Mouse (Mus musculus) liver, embryonic 11.5 days (tissue): Measurements from ENCODE around the gene Sav1. TPM values are rescaled to one million over a fixed set of nuclear protein-coding genes. Genes with fewer than 3 reads are reported as not detected.

Experiments
- ATAC-seq: fragments of 200-750 bp; cut with Nextera tagmentation; replicated peaks from 2 replicates; pipeline ENCODE4 v1.8.0; 2017; ENCODE audit warnings: moderate number of reproducible peaks, mild to moderate bottlenecking, moderate TSS enrichment, moderate library complexity; ENCODE audit not compliant: low FRiP score
- DNase-seq: peaks from one replicate; pipeline ENCODE4 v3.0.0-alpha.2; 2017; ENCODE audit warnings: low spot score
- H3K27ac ChIP-seq: fragments of 300-500 bp; sonication (generic); 2 replicates; pipeline ENCODE4 v1.5.1; 2014; ENCODE audit warnings: mild to moderate bottlenecking, low read depth, low read length, control low read depth
- H3K27me3 ChIP-seq: fragments of 300-500 bp; sonication (generic); replicated peaks from 2 replicates; pipeline ENCODE4 v1.6.1; 2014; ENCODE audit warnings: low read length, mixed read lengths; ENCODE audit not compliant: control insufficient read depth, insufficient read depth
- H3K36me3 ChIP-seq: fragments of 300-500 bp; sonication (generic); 2 replicates; pipeline ENCODE4 v1.6.1; 2014; ENCODE audit warnings: mild to moderate bottlenecking, low read length, moderate library complexity, mixed read lengths; ENCODE audit not compliant: control insufficient read depth, insufficient read depth
- H3K4me1 ChIP-seq: fragments of 300-500 bp; sonication (generic); replicated peaks from 2 replicates; pipeline ENCODE4 v1.6.1; 2014; ENCODE audit warnings: low read length, mixed read lengths; ENCODE audit not compliant: control insufficient read depth, insufficient read depth
- H3K4me2 ChIP-seq: fragments of 300-500 bp; sonication (generic); 2 replicates; pipeline ENCODE4 v1.6.1; 2014; ENCODE audit warnings: mild to moderate bottlenecking, control low read depth, moderate library complexity
- H3K4me3 ChIP-seq: fragments of 300-500 bp; sonication (generic); 2 replicates; pipeline ENCODE4 v1.5.1; 2014; ENCODE audit warnings: low read depth, low read length, control low read depth
- H3K9ac ChIP-seq: fragments of 300-500 bp; sonication (generic); 2 replicates; pipeline ENCODE4 v1.6.1; 2014; ENCODE audit warnings: low read depth, low read length, control low read depth
- H3K9me3 ChIP-seq: fragments of 300-500 bp; sonication (generic); 2 replicates; pipeline ENCODE4 v1.6.1; 2016; ENCODE audit warnings: low read length, inconsistent platforms, mixed read lengths; ENCODE audit not compliant: control insufficient read depth
- WGBS: fragments of 180-500 bp; shearing (Covaris S2); extraction: QIAGEN DNeasy Blood & Tissue Kit; methylation state at CpG from one replicate; pipeline ENCODE4 v1.1.7; 2014; 5-methylcytosine and 5-hydroxymethylcytosine counted together
- polyA plus RNA-seq: library from polyadenylated mRNA; unstranded; fragments of >200 nt; fragmentation: Nextera tagmentation; extraction: Ambion mirVana; gene quantifications from 2 replicates; pipeline ENCODE4 v1.2.1, GENCODE M21; 2014

The Sav1 gene
- 8.4 and 9.1 TPM in 2 replicates for polyA plus RNA-seq

DNA sequence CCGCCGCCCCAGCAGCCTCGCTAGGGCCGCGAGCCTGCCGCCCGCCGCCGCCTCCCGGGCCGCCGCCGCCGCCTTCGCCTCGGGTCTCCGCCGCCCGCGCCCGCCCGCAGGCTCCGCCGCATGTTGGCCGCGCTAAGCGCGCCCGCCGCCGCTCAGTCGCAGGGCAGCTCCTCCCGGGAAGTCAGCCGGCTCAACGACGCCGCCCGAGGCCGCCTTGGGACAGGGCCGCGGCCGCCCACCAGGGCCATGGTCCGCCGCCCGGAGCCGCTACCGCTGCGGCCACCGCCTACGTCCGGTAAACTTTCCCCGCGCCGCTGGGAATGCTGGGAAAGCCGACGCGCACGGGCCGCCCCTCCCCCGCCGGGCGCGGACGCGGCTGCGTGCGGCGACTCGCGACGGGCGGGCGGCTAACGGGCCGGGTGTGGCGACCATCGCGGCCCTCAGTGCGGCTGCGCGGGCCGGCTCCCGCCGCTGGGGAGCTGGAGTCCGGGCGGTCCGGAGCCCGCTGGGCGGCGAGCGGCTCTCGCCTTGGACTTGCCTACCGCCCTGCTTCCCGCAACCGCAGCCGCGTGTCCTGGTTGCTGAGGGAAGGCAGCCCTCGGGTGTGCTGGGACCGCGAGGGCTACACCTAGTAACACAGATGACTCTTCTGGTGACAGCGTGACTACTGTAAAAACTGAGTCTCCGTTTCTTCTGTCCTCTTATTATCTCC is at the start of gene Sav1:
Gene Sav1, minus strand, starts transcription at position 217 of the 712 bp plus-strand sequence.
- peak; percentile 92 for ATAC-seq
- Histone ChIP-seq H3K4me2 (peak within 1 kb of the TSS; percentile 80), H3K4me1 (peaks cover 9% of the 10 kb centered on the region; the same call in 1 of the 2 replicates), H3K4me3 (peak within 1 kb of the TSS; percentile 96), H3K27me3 (no peaks in the 10 kb centered on the region), H3K36me3 (peaks cover 11% of the 10 kb centered on the region; the same call in 1 of the 2 replicates), H3K9me3 (no peaks in the 10 kb centered on the region), H3K27ac (peak within 1 kb of the TSS; percentile 90), H3K9ac (peak within 1 kb of the TSS; percentile 98)
- under 1% methylated on average over 100 of the region's 102 CpGs for WGBS
- DNase-seq = peak; percentile 85

DNA sequence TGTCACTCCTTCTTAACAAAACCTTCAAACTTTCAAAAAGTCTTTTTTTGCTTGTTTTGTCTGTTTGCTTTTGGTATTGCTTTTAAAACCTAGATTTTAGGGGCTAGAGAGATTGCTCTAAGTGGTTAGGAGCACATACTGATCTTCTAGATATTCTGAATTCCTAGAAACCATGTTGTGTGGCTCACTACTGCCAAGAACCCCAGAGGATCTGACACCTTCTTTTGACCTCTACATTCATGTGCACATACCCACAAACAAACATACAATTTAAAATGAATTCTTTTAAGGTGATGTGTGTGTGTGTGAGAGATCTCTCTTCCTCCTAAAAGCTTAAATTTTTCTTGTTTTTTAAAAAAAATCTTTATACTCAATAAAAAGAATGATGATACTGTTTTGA is 39.4 kb upstream of the Sav1 start:
- no peaks in the 10 kb centered on the region for H3K9me3 ChIP-seq
- ATAC-seq (no peak), DNase-seq (no peak)
- no peak overlapping the region for H3K9ac ChIP-seq
- H3K27me3 ChIP-seq = no peaks in the 10 kb centered on the region
- H3K4me3 ChIP-seq = no peak overlapping the region
- no peak overlapping the region for H3K4me2 ChIP-seq
- H3K36me3 ChIP-seq = peaks cover 8% of the 10 kb centered on the region; the same call in 1 of the 2 replicates
- no peak overlapping the region for H3K27ac ChIP-seq
- H3K4me1 ChIP-seq = no peaks in the 10 kb centered on the region

DNA sequence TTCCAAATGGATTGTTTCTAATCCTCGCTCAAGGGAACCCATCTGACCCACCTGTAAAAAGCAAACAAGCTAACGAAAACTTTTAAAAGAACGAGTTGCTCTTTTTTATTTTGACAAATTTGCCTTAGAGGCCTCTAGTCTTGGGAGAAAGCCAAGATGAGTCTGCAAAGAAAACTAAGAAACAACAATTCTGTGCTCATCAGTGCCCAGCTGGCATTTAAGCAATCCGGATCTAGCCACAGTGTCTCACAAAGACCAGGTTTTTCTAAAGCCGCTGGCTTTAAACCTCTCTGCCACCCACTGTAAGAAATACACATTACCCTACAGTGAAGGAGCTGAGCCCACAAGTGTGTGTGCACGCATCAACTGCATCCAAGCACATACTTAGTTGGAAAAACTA is 38.6 kb upstream of the Sav1 start:
- H3K4me2 ChIP-seq = no peak overlapping the region
- H3K4me3 ChIP-seq = no peak overlapping the region
- 89% methylated on average over 6 of the region's 6 CpGs for WGBS
- H3K36me3 ChIP-seq = peaks cover 8% of the 10 kb centered on the region; the same call in 1 of the 2 replicates
- H3K27me3 ChIP-seq = no peaks in the 10 kb centered on the region
- H3K9me3 ChIP-seq = no peaks in the 10 kb centered on the region
- no peak overlapping the region for H3K9ac ChIP-seq
- ATAC-seq = no peak
- H3K27ac ChIP-seq = no peak overlapping the region
- no peak for DNase-seq
- H3K4me1 ChIP-seq = no peaks in the 10 kb centered on the region

DNA sequence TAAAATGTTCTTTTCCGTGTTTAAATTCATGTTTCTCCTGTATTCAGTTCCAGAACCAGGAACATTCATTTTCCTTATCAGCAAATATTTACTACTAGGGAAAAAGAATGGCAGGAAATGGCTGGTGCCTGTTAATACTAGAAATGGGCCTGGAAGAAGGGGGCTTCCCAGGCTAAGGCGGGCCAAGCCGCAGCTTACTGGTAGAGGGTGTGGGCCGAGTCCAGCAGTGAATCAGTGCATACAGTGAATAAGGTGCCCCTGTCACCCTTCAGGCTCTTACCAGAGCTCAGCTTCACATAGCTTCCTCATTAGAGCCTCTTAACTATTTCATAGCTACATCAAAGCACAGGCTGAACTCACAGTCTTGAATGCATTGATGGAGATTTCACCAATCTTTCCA is 36.8 kb upstream of the Sav1 start:
- Histone ChIP-seq H3K9me3 (no peaks in the 10 kb centered on the region), H3K4me2 (no peak overlapping the region), H3K27me3 (no peaks in the 10 kb centered on the region), H3K27ac (no peak overlapping the region), H3K4me3 (no peak overlapping the region), H3K9ac (no peak overlapping the region), H3K4me1 (no peaks in the 10 kb centered on the region), H3K36me3 (peaks cover 6% of the 10 kb centered on the region; the same call in 1 of the 2 replicates)
- no peak for DNase-seq
- WGBS = 86% methylated on average over 4 of the region's 4 CpGs
- no peak for ATAC-seq

DNA sequence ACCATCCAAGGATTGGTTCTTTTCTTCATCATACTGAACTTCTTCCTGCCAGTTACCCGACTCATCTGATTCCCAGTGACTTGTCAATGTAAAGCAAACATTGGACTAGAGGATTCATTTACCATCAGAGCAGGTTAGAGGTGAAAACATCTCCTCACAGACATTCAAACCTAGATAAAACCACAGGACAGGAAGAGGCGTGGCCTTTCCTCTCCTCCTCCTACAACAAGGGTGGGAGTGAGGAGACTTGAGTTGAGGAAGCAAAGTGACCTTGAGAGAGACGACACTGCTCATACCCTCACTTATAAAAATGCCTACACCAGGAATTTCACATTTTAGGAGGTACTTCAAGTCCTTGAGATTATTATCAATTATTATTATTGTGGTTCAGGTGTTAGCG is 31.4 kb upstream of the Sav1 start:
- Histone ChIP-seq H3K4me3 (no peak overlapping the region), H3K9me3 (no peaks in the 10 kb centered on the region), H3K9ac (no peak overlapping the region), H3K4me2 (no peak overlapping the region), H3K36me3 (peaks cover 3% of the 10 kb centered on the region; the same call in 1 of the 2 replicates), H3K4me1 (no peaks in the 10 kb centered on the region), H3K27ac (no peak overlapping the region), H3K27me3 (no peaks in the 10 kb centered on the region)
- ATAC-seq (no peak), DNase-seq (no peak)
- WGBS = 69% methylated on average over 4 of the region's 4 CpGs

DNA sequence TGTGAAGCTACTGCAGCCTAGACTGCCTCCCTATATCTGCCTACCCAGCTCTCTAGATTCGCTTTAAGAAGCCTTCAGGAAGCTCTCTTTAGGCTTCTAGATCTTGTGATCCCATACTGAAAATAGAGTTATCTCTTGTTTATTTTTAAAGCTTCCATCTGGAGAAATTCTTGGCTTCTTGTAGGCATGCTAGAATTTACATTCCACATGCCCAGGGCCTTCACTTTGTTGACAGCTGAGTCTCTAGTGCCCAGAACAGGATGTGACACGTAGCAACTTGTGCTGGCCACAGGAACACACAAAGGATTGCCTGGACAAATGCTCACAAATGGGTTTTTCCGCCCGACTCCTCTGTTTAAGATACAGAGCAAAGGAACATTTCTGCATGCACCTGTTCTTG is 29.1 kb upstream of the Sav1 start:
- Histone ChIP-seq H3K27me3 (no peaks in the 10 kb centered on the region), H3K27ac (no peak overlapping the region), H3K4me1 (no peaks in the 10 kb centered on the region), H3K4me3 (no peak overlapping the region), H3K4me2 (no peak overlapping the region), H3K9ac (no peak overlapping the region), H3K9me3 (no peaks in the 10 kb centered on the region; the same call in 1 of the 2 replicates), H3K36me3 (peaks cover 5% of the 10 kb centered on the region; the same call in 1 of the 2 replicates)
- ATAC-seq (no peak), DNase-seq (no peak)
- WGBS = 63% methylated on average over 4 of the region's 4 CpGs

DNA sequence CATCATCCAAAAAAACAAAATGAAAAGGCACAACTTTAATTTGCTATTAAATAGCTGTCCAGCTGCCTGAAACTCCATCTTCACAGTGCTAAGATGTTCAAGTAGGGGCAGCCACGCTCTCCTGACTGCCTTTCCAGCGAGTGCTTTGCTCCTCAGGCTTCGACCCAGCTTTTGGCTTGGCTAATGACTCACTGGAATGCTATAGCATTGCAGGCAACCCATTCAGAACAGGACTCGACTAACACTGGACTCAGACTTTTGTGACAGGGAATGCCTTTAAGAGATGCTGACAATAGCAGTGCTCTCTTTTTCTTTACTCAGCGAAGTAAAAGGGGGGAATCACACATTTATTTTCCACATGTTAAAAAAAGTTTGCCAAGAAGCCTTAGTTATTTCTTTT is 24.9 kb upstream of the Sav1 start:
- ATAC-seq (no peak), DNase-seq (no peak)
- H3K27me3 ChIP-seq = no peaks in the 10 kb centered on the region
- no peak overlapping the region for H3K4me3 ChIP-seq
- peaks cover 9% of the 10 kb centered on the region for H3K36me3 ChIP-seq
- H3K9ac ChIP-seq = no peak overlapping the region
- H3K27ac ChIP-seq = no peak overlapping the region
- H3K4me1 ChIP-seq = no peaks in the 10 kb centered on the region
- H3K9me3 ChIP-seq = no peaks in the 10 kb centered on the region; the same call in 1 of the 2 replicates
- H3K4me2 ChIP-seq = no peak overlapping the region
- WGBS = 82% methylated on average over 5 of the region's 5 CpGs

DNA sequence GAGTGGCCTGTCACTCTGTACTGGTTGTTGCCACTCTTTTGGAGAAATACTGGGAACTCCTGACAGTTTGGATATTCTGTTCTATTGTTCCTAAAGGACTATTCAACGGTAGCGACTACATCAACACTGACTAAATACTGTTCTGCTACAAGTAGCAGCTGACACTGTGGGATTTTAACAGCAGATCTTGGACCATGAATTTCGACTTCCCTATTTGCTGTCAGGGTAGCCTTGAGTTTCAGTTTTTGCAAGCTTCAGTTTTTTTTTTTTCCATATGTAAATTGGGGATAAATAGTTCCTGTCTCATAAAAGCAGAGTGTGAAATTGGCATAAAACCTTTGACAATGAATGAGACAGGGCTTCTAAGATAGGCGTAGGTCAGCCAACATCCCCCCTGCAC is 23.6 kb upstream of the Sav1 start:
- no peaks in the 10 kb centered on the region for H3K4me1 ChIP-seq
- no peak overlapping the region for H3K4me3 ChIP-seq
- H3K4me2 ChIP-seq = no peak overlapping the region
- 85% methylated on average over 4 of the region's 4 CpGs for WGBS
- ATAC-seq (no peak), DNase-seq (no peak)
- H3K27me3 ChIP-seq = no peaks in the 10 kb centered on the region
- H3K27ac ChIP-seq = no peak overlapping the region
- H3K9me3 ChIP-seq = no peaks in the 10 kb centered on the region; the same call in 1 of the 2 replicates
- no peak overlapping the region for H3K9ac ChIP-seq
- peaks cover 9% of the 10 kb centered on the region for H3K36me3 ChIP-seq

DNA sequence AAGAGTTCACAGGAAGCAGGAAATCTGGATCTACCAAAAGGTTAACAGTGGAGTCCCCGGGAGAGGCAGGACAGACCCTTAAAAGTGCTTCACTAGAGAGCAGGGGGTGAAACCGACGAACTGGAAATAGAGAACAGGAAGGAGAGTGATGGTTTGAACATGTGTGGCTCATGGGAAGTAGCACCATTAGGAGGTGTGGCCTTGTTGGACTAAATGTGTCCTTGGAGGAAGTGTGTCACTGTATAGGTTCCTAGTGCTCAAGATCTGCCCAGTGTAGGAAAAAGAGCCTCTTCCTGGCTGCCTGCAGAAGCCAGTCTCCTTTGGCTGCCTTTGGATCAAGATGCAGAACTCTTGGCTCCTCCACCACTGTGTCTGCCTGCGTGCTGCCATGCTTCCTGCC is 18.3 kb upstream of the Sav1 start:
- DNase-seq (no peak), ATAC-seq (no peak)
- Histone ChIP-seq H3K27me3 (no peaks in the 10 kb centered on the region), H3K36me3 (no peaks in the 10 kb centered on the region), H3K4me3 (no peak overlapping the region), H3K9ac (no peak overlapping the region), H3K27ac (no peak overlapping the region), H3K4me2 (no peak overlapping the region), H3K9me3 (no peaks in the 10 kb centered on the region), H3K4me1 (no peaks in the 10 kb centered on the region)
- 60% methylated on average over 4 of the region's 4 CpGs for WGBS
